Mouse (Mus musculus) cortical plate, adult 2 months (tissue): ENCODE results near the gene Polg2. TPM values are rescaled to one million over a fixed set of nuclear protein-coding genes. Genes with fewer than 3 reads are reported as not detected.
"Not testable (repeated sequence)": the region's sequence is repeated elsewhere in the genome, so short reads cannot be mapped to it uniquely, and the experiment has no call there.

Experiments
- H3K27ac ChIP-seq: fragments of 200-500 bp; 2 replicates; pipeline ENCODE4 v1.5.1; 2012; ENCODE audit warnings: low read length, control low read depth, inconsistent platforms; ENCODE audit not compliant: insufficient read depth
- H3K4me1 ChIP-seq: fragments of 200-500 bp; 2 replicates; pipeline ENCODE4 v1.6.1; 2011; ENCODE audit warnings: low read length; ENCODE audit not compliant: control insufficient read depth, insufficient read depth
- H3K4me3 ChIP-seq: fragments of 200-500 bp; 2 replicates; pipeline ENCODE4 v1.5.1; 2011; ENCODE audit warnings: mild to moderate bottlenecking, low read length, control low read depth; ENCODE audit not compliant: insufficient read depth
- CTCF ChIP-seq: fragments of 200-500 bp; IDR thresholded peaks from 2 replicates; pipeline ENCODE4 v1.5.1; 2011; ENCODE audit warnings: mild to moderate bottlenecking, control low read depth, low read length; ENCODE audit not compliant: insufficient read depth; ENCODE audit errors: extremely low read depth
- POLR2A ChIP-seq: fragments of 200-500 bp; IDR thresholded peaks from 2 replicates; pipeline ENCODE4 v1.6.1; 2011; ENCODE audit warnings: mild to moderate bottlenecking, low read length, control low read depth; ENCODE audit not compliant: insufficient read depth; ENCODE audit errors: extremely low read depth
- polyA plus RNA-seq: library from polyadenylated mRNA; depleted of rRNA; stranded (reverse); fragments of >200 nt; gene quantifications from 2 replicates; pipeline ENCODE4 v1.2.3, GENCODE M21; 2012

The Polg2 gene
- polyA plus RNA-seq, 1 experiment = 3.8 TPM

GRCm38 (mm10) chr11:106817808-106818207 lies 38.5 kb upstream of the Polg2 start:
- peaks cover 21% of the 10 kb centered on the region for H3K4me1 ChIP-seq
- peak overlapping the region; percentile 78; the same call in 1 of the 2 replicates for H3K27ac ChIP-seq
- TF ChIP-seq CTCF = no peak
- no peak for TF ChIP-seq POLR2A
- H3K4me3 ChIP-seq = no peak overlapping the region

GRCm38 (mm10) chr11:106817156-106817555 lies 37.8 kb upstream of the Polg2 start:
- no peak overlapping the region; the same call in 1 of the 2 replicates for H3K27ac ChIP-seq
- TF ChIP-seq CTCF (no peak), POLR2A (no peak)
- H3K4me3 ChIP-seq = no peak overlapping the region
- peaks cover 19% of the 10 kb centered on the region for H3K4me1 ChIP-seq

DNA sequence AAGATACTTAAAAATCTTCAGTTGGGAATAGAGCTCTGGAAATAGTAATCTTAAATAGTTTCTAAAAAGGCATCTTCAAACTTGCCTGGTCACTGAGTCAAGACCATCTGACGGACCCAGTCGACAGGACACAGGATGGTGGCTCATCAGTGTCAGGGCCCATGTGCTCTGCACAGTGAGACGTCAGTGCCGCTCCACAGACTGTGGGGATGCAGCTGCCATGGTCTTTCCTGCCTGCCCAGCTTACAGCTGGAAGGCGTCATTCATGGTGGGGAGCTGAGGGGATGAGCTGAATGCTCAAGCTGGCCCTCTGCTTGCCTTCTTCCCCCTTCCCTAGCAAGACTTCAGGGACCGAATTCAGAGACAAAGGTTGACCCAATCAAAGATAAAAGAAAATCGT lies 37.0 kb upstream of the Polg2 start:
- Histone ChIP-seq H3K27ac (no peak overlapping the region), H3K4me3 (no peak overlapping the region), H3K4me1 (peaks cover 18% of the 10 kb centered on the region)
- TF ChIP-seq POLR2A (no peak), CTCF (no peak)

DNA sequence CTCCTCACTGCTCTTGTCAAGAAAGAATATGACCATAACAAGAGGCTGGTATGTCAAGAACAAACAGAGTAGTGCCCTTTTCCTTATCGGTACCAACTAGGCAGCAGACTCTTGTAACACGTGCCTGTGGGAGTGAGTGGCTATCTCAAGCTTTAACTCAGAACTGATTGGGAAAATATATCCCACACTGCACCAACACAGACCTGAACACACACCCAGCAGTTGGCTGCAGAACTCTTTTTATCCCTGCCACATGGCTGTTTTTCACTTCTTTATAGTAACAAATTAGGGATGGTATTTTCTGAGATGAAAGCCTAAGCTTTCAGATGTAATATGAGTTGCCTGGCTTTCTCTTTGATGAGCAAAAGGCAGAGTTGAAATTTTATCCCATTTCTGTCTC lies 36.4 kb upstream of the Polg2 start:
- Histone ChIP-seq H3K4me3 (no peak overlapping the region), H3K27ac (peak overlapping the region; percentile 33; the same call in 1 of the 2 replicates), H3K4me1 (peaks cover 14% of the 10 kb centered on the region)
- TF ChIP-seq CTCF (no peak), POLR2A (no peak)

DNA sequence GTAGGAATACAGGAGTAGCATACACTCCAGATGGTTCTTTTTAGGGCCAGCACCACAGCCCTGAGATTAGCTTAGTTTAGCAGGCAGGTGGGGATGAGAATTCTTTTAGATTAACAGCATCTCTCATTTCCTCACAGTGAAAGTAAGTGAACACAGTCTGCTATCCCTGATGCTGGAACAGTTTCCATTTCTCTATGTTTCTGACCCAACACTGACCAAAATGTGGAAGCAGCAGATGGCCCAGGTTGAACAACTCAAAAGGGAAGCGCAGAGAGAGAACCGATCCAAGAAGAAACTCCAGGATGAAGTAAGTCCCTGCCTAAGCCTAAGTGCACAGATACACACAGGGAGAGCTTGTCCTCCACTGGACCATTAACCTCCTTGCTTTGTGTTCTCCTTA lies 36.0 kb upstream of the Polg2 start:
- H3K4me1 ChIP-seq = peaks cover 14% of the 10 kb centered on the region
- TF ChIP-seq CTCF (no peak), POLR2A (no peak)
- no peak overlapping the region for H3K4me3 ChIP-seq
- H3K27ac ChIP-seq = peak overlapping the region; percentile 33; the same call in 1 of the 2 replicates

GRCm38 (mm10) chr11:106814601-106815320 lies 35.4 kb upstream of the Polg2 start:
- H3K4me3 ChIP-seq = no peak overlapping the region
- H3K4me1 ChIP-seq = peaks cover 14% of the 10 kb centered on the region
- TF ChIP-seq CTCF = no peak
- no peak for TF ChIP-seq POLR2A
- peak overlapping the region; percentile 14; the same call in 1 of the 2 replicates for H3K27ac ChIP-seq

DNA sequence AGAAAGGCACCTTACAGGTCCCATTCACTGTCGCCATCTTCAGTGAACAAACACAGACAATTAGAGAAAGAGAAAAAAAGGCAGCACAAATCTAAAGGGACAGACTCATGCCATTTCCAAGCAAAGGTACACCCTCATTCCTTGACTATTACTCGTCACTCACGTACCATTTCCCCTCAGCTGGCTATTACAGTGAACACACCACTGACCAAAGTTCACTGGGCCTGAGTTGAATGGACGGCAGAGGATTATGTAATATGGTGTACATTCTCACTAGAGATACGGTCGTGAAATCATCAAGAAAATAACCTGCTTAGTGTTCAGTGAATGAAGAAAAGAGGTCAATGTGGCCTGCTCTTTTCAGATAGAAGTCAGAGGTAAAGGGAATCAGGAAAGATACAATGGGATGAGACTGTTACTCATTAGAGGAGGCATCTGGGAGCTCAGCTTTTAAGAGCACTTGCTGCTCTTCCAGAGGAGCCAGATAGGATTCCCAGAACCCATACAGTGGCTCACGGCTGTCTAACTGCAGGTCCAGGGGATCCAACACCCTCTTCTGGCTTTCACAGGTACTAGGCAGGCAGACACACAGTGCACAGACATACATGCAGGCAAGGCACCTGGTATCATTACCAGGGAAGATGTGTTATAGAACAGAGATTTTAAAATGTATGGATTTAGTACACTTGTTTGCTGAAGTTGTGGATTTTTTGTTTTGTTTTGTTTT lies 33.2 kb upstream of the Polg2 start:
- no peak overlapping the region for H3K4me3 ChIP-seq
- no peak overlapping the region for H3K27ac ChIP-seq
- H3K4me1 ChIP-seq = peaks cover 7% of the 10 kb centered on the region
- TF ChIP-seq POLR2A (no peak), CTCF (no peak)

- H3K4me3 ChIP-seq, H3K27ac ChIP-seq, H3K4me1 ChIP-seq: not testable (repeated sequence)
Measured at GRCm38 (mm10) chr11:106807442-106807841, 28.1 kb upstream of the Polg2 start.

DNA sequence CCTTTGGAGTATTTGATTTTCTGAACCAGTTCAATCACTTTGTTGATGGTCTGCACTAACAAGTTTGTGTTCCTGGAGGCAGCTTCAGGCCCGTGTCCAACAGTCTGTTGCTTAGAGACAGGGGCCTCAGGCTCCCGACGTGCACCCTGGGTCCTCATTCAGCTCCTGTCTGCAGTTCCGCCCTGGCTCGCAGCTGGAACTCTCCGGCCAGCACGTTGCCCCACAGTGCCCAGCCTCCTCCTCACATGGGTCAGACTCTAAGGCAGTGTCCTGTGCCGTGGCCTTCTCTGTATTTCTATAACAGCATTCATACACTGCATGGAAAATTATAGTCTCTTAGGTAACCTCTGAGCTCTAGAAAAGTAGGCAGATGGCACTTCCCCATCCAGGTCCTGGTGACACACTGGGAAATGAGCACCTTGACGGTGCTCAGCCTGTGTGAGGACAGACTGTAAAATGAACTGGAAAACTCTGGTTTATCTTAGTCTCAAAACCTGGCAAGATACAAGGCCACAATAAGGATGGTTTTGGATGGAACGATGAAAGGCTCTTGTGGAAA lies 22.8 kb upstream of the Polg2 start:
- H3K4me3 ChIP-seq = no peak overlapping the region
- no peak for TF ChIP-seq CTCF
- TF ChIP-seq POLR2A = no peak
- H3K4me1 ChIP-seq = no peaks in the 10 kb centered on the region
- H3K27ac ChIP-seq = no peak overlapping the region

DNA sequence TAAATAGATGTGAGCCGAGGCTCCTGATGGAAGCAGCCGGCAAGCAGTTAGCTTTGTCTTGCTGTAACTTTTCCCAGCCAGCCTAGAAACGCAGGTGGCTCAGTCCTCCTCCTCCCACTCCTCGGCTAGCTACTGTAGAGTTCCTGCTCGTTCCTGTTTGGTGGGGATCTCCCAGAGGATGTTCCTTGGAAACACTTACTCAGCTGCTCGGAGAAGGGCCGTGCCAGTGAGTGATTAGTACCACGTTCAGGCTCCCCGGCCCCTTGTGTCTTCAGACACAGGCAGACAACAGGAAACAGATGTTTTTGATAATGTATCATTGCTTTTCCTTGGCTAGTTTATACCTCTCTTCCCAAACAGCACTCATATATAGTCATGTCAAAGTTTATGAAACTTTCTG lies 16.3 kb upstream of the Polg2 start:
- no peak for TF ChIP-seq CTCF
- TF ChIP-seq POLR2A = no peak
- Histone ChIP-seq H3K27ac (no peak overlapping the region), H3K4me1 (no peaks in the 10 kb centered on the region), H3K4me3 (no peak overlapping the region)
